Mouse (Mus musculus) heart, adult 2 months (tissue): ENCODE measurements around the gene Elmsan1.

Experiments used
- CTCF ChIP-seq: fragments of 200-600 bp; IDR thresholded peaks from 2 replicates; pipeline ENCODE4 v1.8.1; 2022; ENCODE audit warnings: antibody characterized with exemption, mild to moderate bottlenecking, moderate library complexity
- EP300 ChIP-seq: fragments of 200-500 bp; IDR thresholded peaks from 2 replicates; pipeline ENCODE4 v1.6.1; 2011; ENCODE audit warnings: low read depth, low read length, control low read depth; ENCODE audit not compliant: insufficient read depth
- POLR2A ChIP-seq: fragments of 200-500 bp; IDR thresholded peaks from 2 replicates; pipeline ENCODE4 v1.6.1; 2011; ENCODE audit warnings: mild to moderate bottlenecking, low read depth, low read length, control low read depth; ENCODE audit not compliant: insufficient read depth

GRCm38 (mm10) chr12:84206525-84206924, 12.2 kb downstream of the Elmsan1 start:
- TF ChIP-seq POLR2A (no peak), CTCF (no peak), EP300 (no peak)
